ENCODE assay signal across 8 mouse cellular contexts in the genomic region with DNA sequence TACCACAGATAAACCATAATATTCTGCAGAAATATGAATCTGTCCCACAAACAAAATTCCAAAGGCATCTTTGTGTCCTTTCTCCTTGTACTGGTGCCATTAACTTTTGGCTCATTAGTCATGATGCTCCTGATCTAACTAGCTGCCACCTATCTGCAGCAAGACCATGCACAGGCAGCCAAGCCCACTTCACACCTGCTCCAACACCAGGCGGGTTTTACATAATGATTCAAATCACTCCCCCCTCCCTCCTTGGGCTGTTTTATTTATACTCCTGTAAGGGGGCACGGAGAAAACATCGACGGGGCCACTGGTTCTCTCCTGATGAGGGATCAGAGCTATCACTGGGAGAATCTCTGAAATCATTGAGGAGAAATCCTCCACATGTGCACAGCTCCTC. TPM values are rescaled to one million over a fixed set of nuclear protein-coding genes. Genes with fewer than 3 reads are reported as not detected.
DNase-seq lines count a peak whose midpoint lies in the region; ATAC-seq and TF ChIP-seq lines count a peak whose summit lies in the region.

No protein-coding gene starts in this region.

- no peak overlapping the region for H3K9ac ChIP-seq in embryonic facial prominence, embryonic 12.5 days
- peak overlapping the region; percentile 90 for H3K9ac ChIP-seq in hindbrain, embryonic 13.5 days
- peak overlapping the region; percentile 78; the same call in 1 of the 2 replicates for H3K9ac ChIP-seq in midbrain, embryonic 15.5 days

- peak overlapping the region; percentile 98 for H3K4me2 ChIP-seq in embryonic facial prominence, embryonic 12.5 days (replicated peaks)
- H3K4me2 ChIP-seq in hindbrain, embryonic 13.5 days, result peak overlapping the region; percentile 97
- H3K4me2 ChIP-seq in midbrain, embryonic 15.5 days, result peak overlapping the region; percentile 76

- no peaks in the 10 kb centered on the region for H3K9me3 ChIP-seq in embryonic facial prominence, embryonic 12.5 days
- H3K9me3 ChIP-seq in hindbrain, embryonic 13.5 days, result no peaks in the 10 kb centered on the region
- H3K9me3 ChIP-seq in midbrain, embryonic 15.5 days, result no peaks in the 10 kb centered on the region

- DNase-seq in kidney, adult 9 months, result peak; percentile 17
- no peak for DNase-seq in kidney, adult 2 months
- no peak for DNase-seq in right cerebral cortex, adult 18-20 months
- no peak for DNase-seq in right cerebral cortex, postnatal 4 days

- H3K27ac ChIP-seq in kidney, adult 2 months (ENCODE audit: insufficient read depth, low read depth, low read length), result no peak overlapping the region
- no peak overlapping the region for H3K27ac ChIP-seq in embryonic facial prominence, embryonic 12.5 days
- peak overlapping the region; percentile 93; the same call in 1 of the 2 replicates for H3K27ac ChIP-seq in hindbrain, embryonic 13.5 days
- H3K27ac ChIP-seq in midbrain, embryonic 15.5 days, result peak overlapping the region; percentile 93

- peaks cover 7% of the 10 kb centered on the region for H3K4me1 ChIP-seq in kidney, adult 2 months (ENCODE audit: control insufficient read depth, insufficient read depth, low read length)
- peaks cover 19% of the 10 kb centered on the region for H3K4me1 ChIP-seq in embryonic facial prominence, embryonic 12.5 days
- H3K4me1 ChIP-seq in hindbrain, embryonic 13.5 days (replicated peaks), result peaks cover 31% of the 10 kb centered on the region
- H3K4me1 ChIP-seq in midbrain, embryonic 15.5 days, result peaks cover 29% of the 10 kb centered on the region

- TF ChIP-seq CTCF in kidney, adult 2 months (conservative IDR thresholded peaks at IDR 0.05; ENCODE audit: insufficient read depth, insufficient read length, low read depth, low read length), result no peak

- no peak overlapping the region for H3K4me3 ChIP-seq in kidney, adult 2 months (ENCODE audit: insufficient read depth, low read depth, low read length)
- no peak overlapping the region for H3K4me3 ChIP-seq in embryonic facial prominence, embryonic 12.5 days
- H3K4me3 ChIP-seq in hindbrain, embryonic 13.5 days, result peak overlapping the region; percentile 92
- H3K4me3 ChIP-seq in midbrain, embryonic 15.5 days, result peak overlapping the region; percentile 95

- H3K27me3 ChIP-seq in kidney, adult 2 months (replicated peaks; ENCODE audit: control insufficient read depth, insufficient read depth, low read length), result no peaks in the 10 kb centered on the region
- H3K27me3 ChIP-seq in embryonic facial prominence, embryonic 12.5 days, result peaks cover 6% of the 10 kb centered on the region; the same call in 1 of the 2 replicates
- no peaks in the 10 kb centered on the region for H3K27me3 ChIP-seq in hindbrain, embryonic 13.5 days
- no peaks in the 10 kb centered on the region for H3K27me3 ChIP-seq in midbrain, embryonic 15.5 days (replicated peaks)

- ATAC-seq in embryonic facial prominence, embryonic 12.5 days (ENCODE audit: insufficient number of reproducible peaks, insufficient read depth, low FRiP score, low TSS enrichment), result no peak
- ATAC-seq in hindbrain, embryonic 13.5 days (ENCODE audit: low FRiP score), result no peak
- no peak for ATAC-seq in midbrain, embryonic 15.5 days (replicated peaks)
- no peak for ATAC-seq in monocyte, adult 5-6 weeks (replicated peaks; ENCODE audit: insufficient number of reproducible peaks, low FRiP score, low TSS enrichment, poor library complexity, severe bottlenecking)

- WGBS in kidney, adult 2 months, result 60% methylated on average over 4 of the region's 4 CpGs
- WGBS in embryonic facial prominence, embryonic 12.5 days, result 9% methylated on average over 4 of the region's 4 CpGs
- WGBS in hindbrain, embryonic 13.5 days, result 10% methylated on average over 4 of the region's 4 CpGs
- WGBS in midbrain, embryonic 15.5 days, result 10% methylated on average over 4 of the region's 4 CpGs

- no peak for TF ChIP-seq POLR2A in kidney, adult 2 months (IDR thresholded peaks at IDR 0.05; ENCODE audit: low read depth, low read length)

- H3K36me3 ChIP-seq in kidney, adult 2 months (ENCODE audit: control insufficient read depth, insufficient read depth, low read length), result no peaks in the 10 kb centered on the region
- no peaks in the 10 kb centered on the region for H3K36me3 ChIP-seq in embryonic facial prominence, embryonic 12.5 days
- H3K36me3 ChIP-seq in hindbrain, embryonic 13.5 days, result no peaks in the 10 kb centered on the region
- H3K36me3 ChIP-seq in midbrain, embryonic 15.5 days (replicated peaks), result no peaks in the 10 kb centered on the region

RNA-seq across cellular contexts. Expression of gene Crim1, which starts 1.2 kb away (rescaled TPM):
- 54.2 and 64.9 TPM in 2 replicates for polyA plus RNA-seq in kidney, adult 2 months (2012; rRNA removed)
- polyA plus RNA-seq in embryonic facial prominence, embryonic 12.5 days (2016; fragmentation: Nextera tagmentation; extraction: Ambion mirVana), result 5.9 and 6.9 TPM in 2 replicates
- polyA plus RNA-seq in hindbrain, embryonic 13.5 days (2015; fragmentation: Nextera tagmentation; extraction: Ambion mirVana), result 9.8 and 10.4 TPM in 2 replicates
- polyA plus RNA-seq in midbrain, embryonic 15.5 days (2015; fragmentation: Nextera tagmentation; extraction: Ambion mirVana), result 11.6 and 13.1 TPM in 2 replicates
- total RNA-seq in monocyte, adult 5-6 weeks (2017), result 8.2 to 23.1 TPM (median 10.1 TPM) in 3 replicates

Comparison
In these comparisons a context has a peak if more than half of its experiments do, and no peak if none do; other contexts are left out.
1. H3K27ac ChIP-seq: peak in hindbrain, embryonic 13.5 days (single experiment) and midbrain, embryonic 15.5 days (single experiment); none in kidney, adult 2 months (single experiment) and embryonic facial prominence, embryonic 12.5 days (single experiment).
2. H3K4me3 ChIP-seq: peak in hindbrain, embryonic 13.5 days (single experiment) and midbrain, embryonic 15.5 days (single experiment); none in kidney, adult 2 months (single experiment) and embryonic facial prominence, embryonic 12.5 days (single experiment).
3. Peak in every context shown above with its lines, with median percentiles within 50 percentile points of each other: H3K4me2 ChIP-seq.